Mouse (Mus musculus): ENCODE data around the gene Ifna4.

DNA sequence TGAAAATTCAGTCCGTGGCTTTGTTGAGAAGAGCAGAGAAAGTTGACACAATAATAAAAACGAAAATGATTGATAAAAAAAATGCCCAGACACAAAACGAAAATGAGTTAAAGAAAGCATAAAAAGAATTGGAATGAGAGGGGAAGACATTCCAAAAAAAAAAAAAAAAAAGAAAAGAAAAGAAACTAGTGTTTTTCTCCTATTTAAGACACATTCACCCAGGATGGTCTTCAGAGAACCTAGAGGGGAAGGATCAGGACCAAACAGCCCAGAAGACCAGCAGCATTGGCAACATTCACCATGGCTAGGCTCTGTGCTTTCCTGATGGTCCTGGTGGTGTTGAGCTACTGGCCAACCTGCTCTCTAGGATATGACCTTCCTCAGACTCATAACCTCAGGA, 25.7 kb upstream of the Ifna4 start, which contains the start of gene Ifna7:
- TF ChIP-seq CTCF (IDR thresholded peaks at IDR 0.05; ENCODE audit: low read depth) (no peak), EP300 (optimal IDR thresholded peaks at IDR 0.05) (no peak)
